25 mouse cellular contexts compared by ENCODE assay signal in genomic region chr16:11023618-11024017, GRCm38 (mm10). TPM values are rescaled to one million over a fixed set of nuclear protein-coding genes. Genes with fewer than 3 reads are reported as not detected.
DNase-seq lines count a peak whose midpoint lies in the region; ATAC-seq and TF ChIP-seq lines count a peak whose summit lies in the region.
"Had no signal": no experiment of that assay in that cellular context is flagged by ENCODE, and none has a peak within 500 bp of the region (broad histone marks: within the 10 kb centered on the region; RNA-seq: fewer than 3 reads in every experiment).

No protein-coding gene starts in this region.

- H3K36me3 ChIP-seq in heart, postnatal 0 days (replicated peaks; ENCODE audit: control insufficient read depth, insufficient read depth, low read length), result no peaks in the 10 kb centered on the region
- H3K36me3 ChIP-seq in liver, postnatal 0 days (replicated peaks; ENCODE audit: insufficient read depth, low read length), result no peaks in the 10 kb centered on the region
- H3K36me3 ChIP-seq in liver, embryonic 12.5 days, result no peaks in the 10 kb centered on the region
- H3K36me3 ChIP-seq in midbrain, embryonic 11.5 days (ENCODE audit: control insufficient read depth, insufficient read depth, low read length), result no peaks in the 10 kb centered on the region
- H3K36me3 ChIP-seq: embryonic facial prominence, embryonic 12.5 days; embryonic facial prominence, embryonic 15.5 days; heart, embryonic 12.5 days; heart, embryonic 15.5 days; hindbrain, embryonic 15.5 days had no signal

- no peak for DNase-seq in heart, postnatal 0 days (ENCODE audit: low spot score)
- no peak for DNase-seq in heart, adult 8-10 months (ENCODE audit: low spot score)
- no peak for DNase-seq in liver, postnatal 0 days
- DNase-seq in NIH3T3 (ENCODE audit: low read depth), result peak; percentile 52
- DNase-seq in midbrain, embryonic 11.5 days (ENCODE audit: low spot score, missing footprints), result no peak
- DNase-seq: adrenal gland, postnatal 10 days; adrenal gland, postnatal 36 days; cerebellum, adult 11 months; cerebellum, adult 2 months; cerebellum, adult 9-11 months; cerebellum, postnatal 25 days; forebrain, postnatal 0 days; gastrocnemius, adult 2 months; gastrocnemius, postnatal 14 days; heart, adult 11 months; heart, postnatal 14 days; heart, postnatal 4 days had no signal

- H3K27ac ChIP-seq in heart, postnatal 0 days (ENCODE audit: low read depth), result no peak overlapping the region
- H3K27ac ChIP-seq in liver, postnatal 0 days (ENCODE audit: low read depth), result no peak overlapping the region
- H3K27ac ChIP-seq in liver, embryonic 12.5 days, result no peak overlapping the region
- H3K27ac ChIP-seq in midbrain, embryonic 11.5 days (ENCODE audit: low read depth, low read length), result no peak overlapping the region
- H3K27ac ChIP-seq: embryonic facial prominence, embryonic 12.5 days; embryonic facial prominence, embryonic 15.5 days; heart, embryonic 15.5 days; hindbrain, embryonic 15.5 days had no signal

- no peak overlapping the region for H3K9ac ChIP-seq in heart, postnatal 0 days (replicated peaks; ENCODE audit: low read depth, low read length)
- no peak overlapping the region for H3K9ac ChIP-seq in liver, postnatal 0 days (replicated peaks)
- no peak overlapping the region for H3K9ac ChIP-seq in liver, embryonic 12.5 days
- H3K9ac ChIP-seq in midbrain, embryonic 11.5 days (ENCODE audit: low read length), result no peak overlapping the region
- H3K9ac ChIP-seq: embryonic facial prominence, embryonic 12.5 days; embryonic facial prominence, embryonic 15.5 days; forebrain, postnatal 0 days; heart, embryonic 12.5 days; heart, embryonic 15.5 days; hindbrain, embryonic 15.5 days had no signal

- no peaks in the 10 kb centered on the region for H3K27me3 ChIP-seq in heart, postnatal 0 days (ENCODE audit: control insufficient read depth, insufficient read depth, low read length)
- no peaks in the 10 kb centered on the region for H3K27me3 ChIP-seq in liver, postnatal 0 days (ENCODE audit: insufficient read depth, low read length)
- no peaks in the 10 kb centered on the region for H3K27me3 ChIP-seq in liver, embryonic 12.5 days (replicated peaks)
- H3K27me3 ChIP-seq in midbrain, embryonic 11.5 days (ENCODE audit: control insufficient read depth, insufficient read depth, low read length), result no peaks in the 10 kb centered on the region
- H3K27me3 ChIP-seq: embryonic facial prominence, embryonic 12.5 days; embryonic facial prominence, embryonic 15.5 days; heart, embryonic 12.5 days; heart, embryonic 15.5 days; hindbrain, embryonic 15.5 days; Patski had no signal

- H3K4me3 ChIP-seq in heart, postnatal 0 days (ENCODE audit: low read depth, low read length), result no peak overlapping the region
- H3K4me3 ChIP-seq in liver, postnatal 0 days (ENCODE audit: low read depth, low read length), result no peak overlapping the region
- no peak overlapping the region for H3K4me3 ChIP-seq in liver, embryonic 12.5 days
- no peak overlapping the region for H3K4me3 ChIP-seq in midbrain, embryonic 11.5 days (ENCODE audit: low read depth, low read length)
- H3K4me3 ChIP-seq: embryonic facial prominence, embryonic 12.5 days; embryonic facial prominence, embryonic 15.5 days; gastrocnemius, adult 2 months; heart, embryonic 12.5 days; heart, embryonic 15.5 days; hindbrain, embryonic 15.5 days had no signal

- H3K9me3 ChIP-seq in heart, postnatal 0 days (replicated peaks; ENCODE audit: control insufficient read depth, low read length), result no peaks in the 10 kb centered on the region
- H3K9me3 ChIP-seq in liver, postnatal 0 days (ENCODE audit: low read length), result no peaks in the 10 kb centered on the region
- H3K9me3 ChIP-seq in liver, embryonic 12.5 days (replicated peaks), result no peaks in the 10 kb centered on the region
- no peaks in the 10 kb centered on the region for H3K9me3 ChIP-seq in midbrain, embryonic 11.5 days (ENCODE audit: control insufficient read depth, low read length)
- H3K9me3 ChIP-seq: embryonic facial prominence, embryonic 12.5 days; embryonic facial prominence, embryonic 15.5 days; heart, embryonic 12.5 days; heart, embryonic 15.5 days; hindbrain, embryonic 15.5 days had no signal

- no peak overlapping the region for H3K4me2 ChIP-seq in heart, postnatal 0 days (ENCODE audit: low read depth, low read length)
- no peak overlapping the region for H3K4me2 ChIP-seq in liver, postnatal 0 days (ENCODE audit: low read depth, low read length)
- H3K4me2 ChIP-seq in liver, embryonic 12.5 days, result no peak overlapping the region
- no peak overlapping the region for H3K4me2 ChIP-seq in midbrain, embryonic 11.5 days
- H3K4me2 ChIP-seq: embryonic facial prominence, embryonic 12.5 days; embryonic facial prominence, embryonic 15.5 days; heart, embryonic 12.5 days; heart, embryonic 15.5 days; hindbrain, embryonic 15.5 days had no signal

- no peaks in the 10 kb centered on the region for H3K4me1 ChIP-seq in heart, postnatal 0 days (ENCODE audit: control insufficient read depth, insufficient read depth)
- H3K4me1 ChIP-seq in liver, postnatal 0 days (ENCODE audit: insufficient read depth), result no peaks in the 10 kb centered on the region
- no peaks in the 10 kb centered on the region for H3K4me1 ChIP-seq in liver, embryonic 12.5 days
- no peaks in the 10 kb centered on the region for H3K4me1 ChIP-seq in midbrain, embryonic 11.5 days (ENCODE audit: control insufficient read depth, insufficient read depth, low read length)
- H3K4me1 ChIP-seq: heart, embryonic 15.5 days; hindbrain, embryonic 15.5 days had no signal

- WGBS in heart, postnatal 0 days, result 53% methylated on average over 5 of the region's 5 CpGs
- WGBS in liver, postnatal 0 days (ENCODE audit: insufficient replicate concordance), result 71% methylated on average over 5 of the region's 5 CpGs
- WGBS in liver, embryonic 12.5 days (ENCODE audit: insufficient replicate concordance), result 69% methylated on average over 5 of the region's 5 CpGs
- WGBS in midbrain, embryonic 11.5 days, result 92% methylated on average over 5 of the region's 5 CpGs

- ATAC-seq in heart, postnatal 0 days (ENCODE audit: insufficient read depth, low read depth), result no peak
- ATAC-seq in liver, postnatal 0 days, result no peak
- no peak for ATAC-seq in liver, embryonic 12.5 days
- no peak for ATAC-seq in midbrain, embryonic 11.5 days (ENCODE audit: low FRiP score)
- ATAC-seq: forebrain, embryonic 14.5 days; forebrain, postnatal 0 days; Patski had no signal

- no peak for TF ChIP-seq EP300 in heart, postnatal 0 days (IDR thresholded peaks at IDR 0.05; ENCODE audit: low read depth)
- TF ChIP-seq EP300 in liver, postnatal 0 days (IDR thresholded peaks at IDR 0.05; ENCODE audit: low read depth), result no peak

- peak; percentile 23 for TF ChIP-seq CTCF in heart, postnatal 0 days (IDR thresholded peaks at IDR 0.05; ENCODE audit: low read depth)
- TF ChIP-seq CTCF in liver, postnatal 0 days (IDR thresholded peaks at IDR 0.05; ENCODE audit: low read depth), result peak; percentile 16; the same call in 1 of the 2 replicates

RNA-seq across cellular contexts. Expression of gene Snn, which starts 37.1 kb away (rescaled TPM):
- total RNA-seq in heart, postnatal 0 days (2014; rRNA removed; ENCODE audit: low replicate concordance), result 78.3 and 91.9 TPM in 2 replicates
- 32.0 and 36.6 TPM in 2 replicates for polyA plus RNA-seq in heart, postnatal 0 days (2015; fragmentation: Nextera tagmentation; extraction: Ambion mirVana)
- total RNA-seq in heart, adult 8-10 months (2022), result 10 to 100 TPM; 24.1 to 31.1 (median 28.1) TPM
- 4.8 and 5.0 TPM in 2 replicates for polyA plus RNA-seq in liver, postnatal 0 days (2015; fragmentation: Nextera tagmentation; extraction: Ambion mirVana)
- 4.9 and 6.0 TPM in 2 replicates for polyA plus RNA-seq in liver, embryonic 12.5 days (2016; fragmentation: Nextera tagmentation; extraction: Ambion mirVana)
- polyA plus RNA-seq in midbrain, embryonic 11.5 days (2014; fragmentation: Nextera tagmentation; extraction: Ambion mirVana), result 103 and 110 TPM in 2 replicates

RNA-seq across cellular contexts. Expression of gene Litaf, which starts 42.3 kb away (rescaled TPM):
- total RNA-seq in heart, postnatal 0 days (2014; rRNA removed; ENCODE audit: low replicate concordance), result 77.1 and 78.2 TPM in 2 replicates
- polyA plus RNA-seq in heart, postnatal 0 days (2015; fragmentation: Nextera tagmentation; extraction: Ambion mirVana), result 53.8 and 55.7 TPM in 2 replicates
- total RNA-seq in heart, adult 8-10 months (2022), result 10 to 100 TPM; 12.9 to 20.3 (median 14.4) TPM
- 77.3 and 79.2 TPM in 2 replicates for polyA plus RNA-seq in liver, postnatal 0 days (2015; fragmentation: Nextera tagmentation; extraction: Ambion mirVana)
- polyA plus RNA-seq in liver, embryonic 12.5 days (2016; fragmentation: Nextera tagmentation; extraction: Ambion mirVana), result 31.7 and 34.8 TPM in 2 replicates
- 61.8 and 63.4 TPM in 2 replicates for polyA plus RNA-seq in midbrain, embryonic 11.5 days (2014; fragmentation: Nextera tagmentation; extraction: Ambion mirVana)
